Mouse (Mus musculus) fibroblast of lung, adult 2 months (primary cell): ENCODE measurements around the gene Gpx4.
"Not testable (repeated sequence)": the region's sequence is repeated elsewhere in the genome, so short reads cannot be mapped to it uniquely, and the experiment has no call there.

Source experiments
- DNase-seq: peaks from one replicate; pipeline ENCODE4 v3.0.0-alpha.2; 2011; ENCODE audit warnings: low read depth

The Gpx4 gene

GRCm38 (mm10) chr10:80023758-80024157 is 23.2 kb upstream of the Gpx4 start:
- no peak for DNase-seq

- no peak for DNase-seq
Observed at GRCm38 (mm10) chr10:80024229-80025043, 22.5 kb upstream of the Gpx4 start.

- no peak for DNase-seq
Observed at GRCm38 (mm10) chr10:80025044-80025347, 22.0 kb upstream of the Gpx4 start.

- no peak for DNase-seq
Observed at GRCm38 (mm10) chr10:80025463-80025862, 21.5 kb upstream of the Gpx4 start.

GRCm38 (mm10) chr10:80025889-80026288 is 21.1 kb upstream of the Gpx4 start:
- no peak for DNase-seq

- no peak for DNase-seq
Observed at GRCm38 (mm10) chr10:80027681-80028520, 19.1 kb upstream of the Gpx4 start.

GRCm38 (mm10) chr10:80028521-80028846 is 18.5 kb upstream of the Gpx4 start:
- no peak for DNase-seq

GRCm38 (mm10) chr10:80030191-80030590 is 16.8 kb upstream of the Gpx4 start:
- DNase-seq = no peak

- DNase-seq = no peak
Observed at GRCm38 (mm10) chr10:80030736-80031135, 16.2 kb upstream of the Gpx4 start.

- DNase-seq = no peak
Observed at GRCm38 (mm10) chr10:80032799-80033480, 14.0 kb upstream of the Gpx4 start.

GRCm38 (mm10) chr10:80033511-80034391 is 13.2 kb upstream of the Gpx4 start:
- no peak for DNase-seq

- DNase-seq = no peak
Observed at GRCm38 (mm10) chr10:80035148-80035547, 11.8 kb upstream of the Gpx4 start.

GRCm38 (mm10) chr10:80035686-80036085 is 11.3 kb upstream of the Gpx4 start:
- no peak for DNase-seq

- no peak for DNase-seq
Observed at GRCm38 (mm10) chr10:80036832-80037231, 10.1 kb upstream of the Gpx4 start.

GRCm38 (mm10) chr10:80039559-80039979 is 7.4 kb upstream of the Gpx4 start, which contains the start of gene Polr2e:
Polr2e (minus strand) TSS chr10:80039795.
- peak; percentile 91 for DNase-seq

- DNase-seq = not testable (repeated sequence)
Observed at GRCm38 (mm10) chr10:80041409-80042060, 5.4 kb upstream of the Gpx4 start.

GRCm38 (mm10) chr10:80044087-80044486 is 2.9 kb upstream of the Gpx4 start:
- no peak for DNase-seq

GRCm38 (mm10) chr10:80045364-80045763 is 1.6 kb upstream of the Gpx4 start:
- DNase-seq = not testable (repeated sequence)

- no peak for DNase-seq
Observed at GRCm38 (mm10) chr10:80045766-80046165, 1.2 kb upstream of the Gpx4 start.

- peak; percentile 79 for DNase-seq
Observed at GRCm38 (mm10) chr10:80048396-80048795, 1.4 kb downstream of the Gpx4 start.

GRCm38 (mm10) chr10:80048834-80049233 is 1.9 kb downstream of the Gpx4 start:
- no peak for DNase-seq
